ENCODE assay signal across 8 mouse cellular contexts in the genomic region with DNA sequence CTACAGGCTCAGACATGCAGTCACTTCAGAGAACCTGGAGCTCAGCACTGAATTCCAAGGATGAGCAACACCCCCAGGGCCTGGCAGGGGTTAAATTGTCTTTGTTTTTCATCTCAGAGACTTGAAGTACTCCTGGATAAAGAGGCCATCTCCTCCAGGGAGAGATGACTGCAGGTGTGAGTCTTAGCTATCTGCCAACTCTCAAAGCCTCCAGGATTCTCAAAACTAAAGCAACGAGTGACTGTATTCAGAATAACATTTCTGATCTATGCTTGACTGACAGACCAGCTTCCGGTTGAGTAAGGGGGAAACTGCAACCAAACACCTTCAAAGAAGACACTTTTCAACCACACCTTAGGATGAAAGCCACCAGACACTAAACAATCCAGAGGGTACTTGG. TPM values are rescaled to one million over a fixed set of nuclear protein-coding genes. Genes with fewer than 3 reads are reported as not detected.
A peak's percentile ranks its signal among the peaks of the same experiment; 100 is the strongest.
DNase-seq lines count a peak whose midpoint lies in the region; ATAC-seq lines count a peak whose summit lies in the region.
"Had no signal": no experiment of that assay in that cellular context is flagged by ENCODE, and none has a peak within 500 bp of the region (broad histone marks: within the 10 kb centered on the region; RNA-seq: fewer than 3 reads in every experiment).

No protein-coding gene starts in this region.

- no peaks in the 10 kb centered on the region for H3K9me3 ChIP-seq in lung, embryonic 15.5 days
- H3K9me3 ChIP-seq in hindbrain, embryonic 15.5 days: no peaks in the 10 kb centered on the region
- H3K9me3 ChIP-seq in neural tube, embryonic 15.5 days (replicated peaks): no peaks in the 10 kb centered on the region
- H3K9me3 ChIP-seq: limb, embryonic 15.5 days had no signal

- H3K27ac ChIP-seq in lung, embryonic 15.5 days: peak overlapping the region; percentile 55
- no peak overlapping the region for H3K27ac ChIP-seq in hindbrain, embryonic 15.5 days (replicated peaks)
- no peak overlapping the region for H3K27ac ChIP-seq in neural tube, embryonic 15.5 days (replicated peaks)
- H3K27ac ChIP-seq: limb, embryonic 15.5 days had no signal

- peaks cover 4% of the 10 kb centered on the region; the same call in 1 of the 2 replicates for H3K27me3 ChIP-seq in lung, embryonic 15.5 days
- no peaks in the 10 kb centered on the region for H3K27me3 ChIP-seq in hindbrain, embryonic 15.5 days
- no peaks in the 10 kb centered on the region for H3K27me3 ChIP-seq in neural tube, embryonic 15.5 days (replicated peaks)

- no peak for DNase-seq in lung, postnatal 10 days
- DNase-seq in Muller cell, postnatal 12 days (ENCODE audit: inconsistent ontology term): no peak
- DNase-seq in adrenal gland, adult 2 months: no peak

- peak overlapping the region; percentile 35 for H3K4me2 ChIP-seq in lung, embryonic 15.5 days
- H3K4me2 ChIP-seq in hindbrain, embryonic 15.5 days: peak overlapping the region; percentile 85; the same call in 1 of the 2 replicates
- peak overlapping the region; percentile 74 for H3K4me2 ChIP-seq in neural tube, embryonic 15.5 days
- H3K4me2 ChIP-seq: limb, embryonic 15.5 days had no signal

- 14% methylated on average over 2 of the region's 2 CpGs for whole genome bisulfite sequencing in lung, embryonic 15.5 days
- 46% methylated on average over 2 of the region's 2 CpGs for WGBS in hindbrain, embryonic 15.5 days
- 47% methylated on average over 2 of the region's 2 CpGs for WGBS in neural tube, embryonic 15.5 days

- no peak for ATAC-seq in lung, embryonic 15.5 days (ENCODE audit: borderline replicate concordance, extremely low read depth, low FRiP score, low TSS enrichment)
- ATAC-seq in activated CD4-positive, CD25-positive, alpha-beta regulatory T cell, adult 4 months: peak; percentile 31
- no peak for ATAC-seq in hindbrain, embryonic 15.5 days (ENCODE audit: low FRiP score, low read depth)
- ATAC-seq in neural tube, embryonic 15.5 days (ENCODE audit: low FRiP score): no peak

- H3K4me1 ChIP-seq in lung, embryonic 15.5 days: peaks cover 16% of the 10 kb centered on the region
- H3K4me1 ChIP-seq in hindbrain, embryonic 15.5 days (replicated peaks): peaks cover 37% of the 10 kb centered on the region
- peaks cover 31% of the 10 kb centered on the region for H3K4me1 ChIP-seq in neural tube, embryonic 15.5 days

- H3K4me3 ChIP-seq in lung, embryonic 15.5 days: no peak overlapping the region
- no peak overlapping the region for H3K4me3 ChIP-seq in hindbrain, embryonic 15.5 days
- H3K4me3 ChIP-seq in neural tube, embryonic 15.5 days (replicated peaks): no peak overlapping the region
- H3K4me3 ChIP-seq: limb, embryonic 15.5 days had no signal

- H3K9ac ChIP-seq in lung, embryonic 15.5 days: no peak overlapping the region
- no peak overlapping the region for H3K9ac ChIP-seq in hindbrain, embryonic 15.5 days
- H3K9ac ChIP-seq in neural tube, embryonic 15.5 days (replicated peaks): no peak overlapping the region
- H3K9ac ChIP-seq: limb, embryonic 15.5 days had no signal

- H3K36me3 ChIP-seq in lung, embryonic 15.5 days: no peaks in the 10 kb centered on the region
- H3K36me3 ChIP-seq in hindbrain, embryonic 15.5 days: no peaks in the 10 kb centered on the region
- H3K36me3 ChIP-seq in neural tube, embryonic 15.5 days: no peaks in the 10 kb centered on the region
- H3K36me3 ChIP-seq: limb, embryonic 15.5 days had no signal

RNA-seq across cellular contexts. Expression of a gene that starts 1.9 kb away (rescaled TPM):
- 25.7 and 27.5 TPM in 2 replicates for polyA plus RNA-seq in lung, embryonic 15.5 days (2015; fragmentation: Nextera tagmentation; extraction: Ambion mirVana)
- polyA plus RNA-seq in activated CD4-positive, CD25-positive, alpha-beta regulatory T cell, adult 4 months (2017; shearing (Covaris generic)): 10 to 100 TPM; 61.6 to 82.1 TPM
- polyA plus RNA-seq in hindbrain, embryonic 15.5 days (2015; fragmentation: Nextera tagmentation; extraction: Ambion mirVana): 17.0 and 21.2 TPM in 2 replicates
- polyA plus RNA-seq in neural tube, embryonic 15.5 days (2015; fragmentation: Nextera tagmentation; extraction: Ambion mirVana): 15.4 and 18.4 TPM in 2 replicates
- total RNA-seq in adrenal gland, adult 2 months (2021): 1 to 10 TPM; 4.1 to 4.5 TPM
- 6.3 and 6.7 TPM in 2 replicates for polyA plus RNA-seq in adrenal gland, adult 2 months (2012; rRNA removed)

RNA-seq across cellular contexts. Expression of a gene that starts 41.7 kb away (rescaled TPM):
- polyA plus RNA-seq in lung, embryonic 15.5 days (2015; fragmentation: Nextera tagmentation; extraction: Ambion mirVana): 7.5 and 8.2 TPM in 2 replicates
- 1 to 10 TPM in 1 of 2 experiments, under 1 TPM in 1; 0.54 to 1.3 TPM for polyA plus RNA-seq in activated CD4-positive, CD25-positive, alpha-beta regulatory T cell, adult 4 months (2017; shearing (Covaris generic))
- polyA plus RNA-seq in hindbrain, embryonic 15.5 days (2015; fragmentation: Nextera tagmentation; extraction: Ambion mirVana): 43.4 and 44.4 TPM in 2 replicates
- 41.7 and 51.5 TPM in 2 replicates for polyA plus RNA-seq in neural tube, embryonic 15.5 days (2015; fragmentation: Nextera tagmentation; extraction: Ambion mirVana)
- 10 to 100 TPM in 1 of 2 experiments, 1 to 10 TPM in 1; 6.9 to 14.6 TPM for total RNA-seq in adrenal gland, adult 2 months (2021)
- polyA plus RNA-seq in adrenal gland, adult 2 months (2012; rRNA removed): 8.1 and 11.8 TPM in 2 replicates

Comparison
In these comparisons a context has a peak if more than half of its experiments do, and no peak if none do; other contexts are left out.
1. H3K4me2 ChIP-seq: peak in every context shown above with its lines; median percentile 85 in hindbrain, embryonic 15.5 days; 74 in neural tube, embryonic 15.5 days; 35 in lung, embryonic 15.5 days.